Mouse (Mus musculus) G1E (cell line): ENCODE results near the gene Zdhhc17. TPM values are rescaled to one million over a fixed set of nuclear protein-coding genes. Genes with fewer than 3 reads are reported as not detected.

Experiments used
- ATAC-seq: 2 replicates; pipeline ENCODE4 v1.8.0; 2016; ENCODE audit warnings: mild to moderate bottlenecking; ENCODE audit not compliant: insufficient number of reproducible peaks, poor library complexity, low FRiP score, severe bottlenecking; ENCODE audit errors: extremely low read depth
- DNase-seq: peaks from one replicate; pipeline ENCODE4 v3.0.0; 2012; ENCODE audit warnings: low spot score
- H3K27me3 ChIP-seq: 2 replicates; pipeline ENCODE4 v1.6.1; 2012; ENCODE audit warnings: mild to moderate bottlenecking, low read length, inconsistent platforms; ENCODE audit not compliant: insufficient read depth
- H3K36me3 ChIP-seq: replicated peaks from 2 replicates; pipeline ENCODE3; 2012; ENCODE audit warnings: mild to moderate bottlenecking, inconsistent platforms
- H3K4me1 ChIP-seq: 2 replicates; pipeline ENCODE4 v1.6.1; 2012; ENCODE audit warnings: low read depth, low read length, inconsistent platforms, mixed read lengths; ENCODE audit not compliant: insufficient read depth
- H3K4me3 ChIP-seq: 2 replicates; pipeline ENCODE4 v1.5.1; 2012; ENCODE audit warnings: low read depth, mild to moderate bottlenecking, inconsistent platforms, low read length, moderate library complexity, mixed read lengths
- H3K9me3 ChIP-seq: replicated peaks from 2 replicates; pipeline ENCODE4 v1.6.1; 2012; ENCODE audit warnings: inconsistent platforms
- CTCF ChIP-seq: IDR thresholded peaks from 2 replicates; pipeline ENCODE4 v1.5.1; 2012; ENCODE audit warnings: low read depth, low read length, inconsistent platforms, mixed read lengths
- GATA1 ChIP-seq: IDR thresholded peaks from 2 replicates; pipeline ENCODE4 v1.6.1; 2012; ENCODE audit warnings: borderline replicate concordance, low read length, inconsistent platforms, mixed read lengths
- GATA2 ChIP-seq: IDR thresholded peaks from 2 replicates; pipeline ENCODE4 v1.6.1; 2012; ENCODE audit warnings: low read depth, low read length, inconsistent platforms, borderline replicate concordance
- POLR2AphosphoS5 ChIP-seq: IDR thresholded peaks from 2 replicates; pipeline ENCODE4 v1.6.1; 2012; ENCODE audit warnings: low read depth, low read length, inconsistent platforms; ENCODE audit not compliant: insufficient replicate concordance
- TAL1 ChIP-seq: conservative IDR thresholded peaks from 2 replicates; pipeline ENCODE4 v1.6.1; 2012; ENCODE audit warnings: low read depth, low read length, inconsistent platforms, mixed read lengths
- polyA plus RNA-seq: library from polyadenylated mRNA; stranded (reverse); fragments of >175 nt; gene quantifications from 2 replicates; pipeline ENCODE4 v1.2.3, GENCODE M21; 2012
- total RNA-seq, 2 experiments: library from RNA; stranded (forward) in 1 of 2; stranded (reverse) in 1 of 2; fragments of 200-1000 nt in 1 of 2; fragments of >200 nt in 1 of 2; fragmentation: Nextera tagmentation in 1 of 2; gene quantifications; 2 replicates each; pipeline ENCODE4 v1.2.3; 2014 to 2017

Gene Zdhhc17
- total and polyA plus RNA-seq, 3 experiments: 1.5 to 102 (median 70.0) TPM

DNA sequence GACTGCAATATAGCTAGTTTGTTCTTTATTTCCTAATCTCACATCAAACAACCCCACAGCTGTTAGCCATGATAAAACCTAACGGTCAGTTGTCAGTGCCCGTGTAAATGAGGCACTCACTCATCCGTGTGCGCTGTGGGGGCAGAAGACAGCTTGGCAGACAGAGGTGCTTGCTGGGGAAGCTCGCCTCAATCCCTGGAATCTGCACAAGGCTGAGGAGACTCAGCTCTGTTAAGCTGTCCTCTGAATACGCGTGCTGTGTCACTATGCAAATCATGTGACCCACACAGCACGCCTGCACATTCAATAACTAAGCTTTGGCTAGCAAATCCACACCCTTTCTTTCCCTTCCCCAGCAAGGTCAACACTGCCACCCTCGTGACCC is 17.9 kb downstream of the Zdhhc17 start:
- Histone ChIP-seq H3K4me1 (peaks cover 84% of the 10 kb centered on the region), H3K9me3 (no peaks in the 10 kb centered on the region), H3K27me3 (no peaks in the 10 kb centered on the region), H3K36me3 (peaks cover 30% of the 10 kb centered on the region), H3K4me3 (peak overlapping the region; percentile 62; the same call in 1 of the 2 replicates)
- ATAC-seq (peak; percentile 90), DNase-seq (peak; percentile 56)
- peak; percentile 90 for TF ChIP-seq TAL1
- no peak for TF ChIP-seq CTCF

DNA sequence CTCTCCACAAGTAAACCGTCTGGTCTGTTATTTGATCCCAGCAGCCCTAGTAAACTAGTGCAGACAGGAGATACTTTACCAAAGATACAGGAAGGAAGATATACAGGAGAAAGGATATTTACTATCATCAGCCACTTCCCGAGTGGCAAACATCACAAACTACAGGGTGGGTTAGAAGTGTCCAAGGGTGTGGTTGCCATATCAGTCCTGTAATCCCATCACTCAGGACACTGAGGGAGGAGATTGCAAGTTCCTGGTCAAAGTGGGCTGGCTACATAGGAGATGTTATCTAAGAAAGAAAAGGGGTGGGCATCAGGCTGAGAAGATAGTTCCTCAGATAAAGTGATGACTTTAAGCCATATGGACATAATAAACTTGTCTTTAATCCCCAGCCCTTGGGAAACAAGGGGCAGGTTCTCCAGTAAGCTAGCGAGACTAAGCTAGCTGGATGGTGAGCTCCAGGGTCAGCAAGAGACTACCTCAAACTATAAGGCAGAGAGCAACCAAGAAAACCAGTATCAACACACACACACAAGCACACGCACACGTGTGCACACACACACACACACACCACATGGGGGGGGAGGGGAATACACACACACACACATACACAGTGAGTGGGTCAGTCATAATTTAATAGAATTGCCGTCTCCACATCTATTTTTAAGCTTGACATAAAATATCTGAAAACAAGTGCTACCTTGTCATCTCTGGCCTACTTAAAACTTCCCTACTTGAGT is 18.5 kb downstream of the Zdhhc17 start:
- ATAC-seq: peak; percentile 6
- Histone ChIP-seq H3K27me3 (no peaks in the 10 kb centered on the region), H3K4me3 (peak overlapping the region; percentile 62; the same call in 1 of the 2 replicates), H3K4me1 (peaks cover 85% of the 10 kb centered on the region), H3K36me3 (peaks cover 31% of the 10 kb centered on the region), H3K9me3 (no peaks in the 10 kb centered on the region)
- TF ChIP-seq CTCF: no peak
- DNase-seq: no peak

DNA sequence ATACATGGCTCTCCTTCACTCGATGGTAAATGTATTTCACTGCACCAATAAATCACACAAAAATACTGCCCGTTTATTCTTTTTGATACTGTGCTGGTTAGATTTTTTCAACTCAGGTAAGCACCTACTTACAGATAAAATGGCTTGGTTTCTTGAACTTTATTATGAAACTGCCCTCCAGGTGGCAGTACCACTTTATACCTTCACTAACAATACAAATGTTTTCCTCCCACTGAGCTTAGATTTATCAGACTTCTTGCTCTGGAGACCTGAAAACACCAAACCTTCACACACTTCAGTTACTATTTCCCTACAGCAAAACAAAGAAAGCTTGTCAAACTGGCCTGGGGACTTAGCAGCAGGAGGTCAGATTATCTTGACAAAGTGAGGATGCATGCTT is 20.2 kb downstream of the Zdhhc17 start:
- no peak overlapping the region for H3K4me3 ChIP-seq
- ATAC-seq (no peak), DNase-seq (no peak)
- no peaks in the 10 kb centered on the region for H3K9me3 ChIP-seq
- TF ChIP-seq POLR2AphosphoS5 (no peak), TAL1 (no peak), CTCF (no peak), GATA2 (no peak), GATA1 (no peak)
- peaks cover 31% of the 10 kb centered on the region for H3K36me3 ChIP-seq
- H3K27me3 ChIP-seq: no peaks in the 10 kb centered on the region
- peaks cover 72% of the 10 kb centered on the region for H3K4me1 ChIP-seq

DNA sequence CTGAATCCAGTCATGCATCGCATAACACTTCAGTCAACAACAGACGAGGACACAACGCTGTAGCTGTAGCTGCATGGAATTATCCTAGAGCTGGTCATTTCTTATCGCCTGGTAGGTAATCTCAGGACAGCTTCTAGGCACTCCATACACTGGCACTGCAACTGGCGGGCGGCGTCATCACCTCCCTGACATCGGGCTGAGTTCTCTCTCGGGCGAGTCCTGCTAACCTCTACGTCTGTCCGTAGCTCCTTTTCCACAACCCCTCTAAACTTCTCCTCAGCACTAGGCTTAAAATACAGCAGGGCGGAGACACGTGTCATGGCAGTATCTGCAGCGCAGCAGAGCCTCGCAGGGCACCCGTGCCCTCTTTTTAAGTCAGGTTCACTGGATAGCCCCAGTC is 23.3 kb downstream of the Zdhhc17 start:
- H3K36me3 ChIP-seq: peaks cover 42% of the 10 kb centered on the region
- DNase-seq: no peak
- no peaks in the 10 kb centered on the region for H3K9me3 ChIP-seq
- ATAC-seq: no peak
- peaks cover 50% of the 10 kb centered on the region for H3K4me1 ChIP-seq
- H3K4me3 ChIP-seq: no peak overlapping the region
- TF ChIP-seq TAL1 (no peak), POLR2AphosphoS5 (no peak), GATA2 (no peak), GATA1 (no peak)
- no peaks in the 10 kb centered on the region for H3K27me3 ChIP-seq

DNA sequence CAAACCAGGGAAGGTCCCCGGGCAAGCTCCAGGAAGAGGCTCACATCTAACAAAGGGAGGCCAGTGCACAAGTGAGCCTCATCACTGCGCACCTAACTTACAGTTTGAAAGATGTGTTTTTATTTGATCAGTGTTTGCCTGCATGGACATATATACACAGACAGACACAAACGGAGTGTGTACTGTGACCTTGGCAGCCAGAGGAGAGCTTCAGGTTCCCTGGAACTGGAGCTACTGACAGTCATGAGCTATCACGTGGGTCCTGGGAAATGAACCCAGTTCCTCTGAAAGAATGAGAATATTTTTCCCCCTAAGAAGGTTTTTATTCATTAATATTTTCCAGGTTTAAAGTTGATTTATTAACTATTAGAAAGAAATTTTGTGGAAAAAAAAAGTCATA is 27.2 kb downstream of the Zdhhc17 start:
- no peak for DNase-seq

DNA sequence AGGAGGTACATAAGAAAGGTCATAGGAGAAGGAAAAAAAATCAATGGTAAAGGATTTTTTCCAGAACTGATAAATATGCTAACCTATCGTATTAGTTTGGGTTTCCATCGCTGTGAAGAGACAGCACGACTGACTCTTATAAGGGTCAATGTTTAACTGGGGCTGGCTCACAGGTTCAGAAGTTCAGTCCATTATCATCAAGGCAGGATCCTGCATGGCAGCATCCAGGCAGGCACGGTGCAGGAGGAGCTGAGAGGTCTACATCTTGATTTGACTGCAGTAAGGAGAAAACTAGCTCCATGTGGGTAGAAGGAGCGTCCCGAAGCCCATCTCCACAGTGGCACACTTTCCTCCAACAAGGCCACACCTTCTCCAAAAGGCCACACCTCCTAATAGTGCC is 29.5 kb downstream of the Zdhhc17 start:
- ATAC-seq: no peak
- no peak for DNase-seq
- Histone ChIP-seq H3K9me3 (no peaks in the 10 kb centered on the region), H3K4me1 (peaks cover 14% of the 10 kb centered on the region), H3K27me3 (no peaks in the 10 kb centered on the region), H3K4me3 (no peak overlapping the region), H3K36me3 (peaks cover 73% of the 10 kb centered on the region)
- TF ChIP-seq TAL1: no peak
- TF ChIP-seq GATA1: no peak
- TF ChIP-seq GATA2: no peak
- TF ChIP-seq CTCF: no peak
- TF ChIP-seq POLR2AphosphoS5: no peak

More for the DNA sequence above, 27.2 kb downstream of the Zdhhc17 start:
- TF ChIP-seq CTCF (no peak), GATA2 (no peak), GATA1 (no peak), POLR2AphosphoS5 (no peak), TAL1 (no peak)
- H3K4me1 ChIP-seq: peaks cover 26% of the 10 kb centered on the region
- H3K27me3 ChIP-seq: no peaks in the 10 kb centered on the region
- ATAC-seq: no peak
- no peaks in the 10 kb centered on the region for H3K9me3 ChIP-seq
- H3K36me3 ChIP-seq: peaks cover 65% of the 10 kb centered on the region
- H3K4me3 ChIP-seq: no peak overlapping the region

DNA sequence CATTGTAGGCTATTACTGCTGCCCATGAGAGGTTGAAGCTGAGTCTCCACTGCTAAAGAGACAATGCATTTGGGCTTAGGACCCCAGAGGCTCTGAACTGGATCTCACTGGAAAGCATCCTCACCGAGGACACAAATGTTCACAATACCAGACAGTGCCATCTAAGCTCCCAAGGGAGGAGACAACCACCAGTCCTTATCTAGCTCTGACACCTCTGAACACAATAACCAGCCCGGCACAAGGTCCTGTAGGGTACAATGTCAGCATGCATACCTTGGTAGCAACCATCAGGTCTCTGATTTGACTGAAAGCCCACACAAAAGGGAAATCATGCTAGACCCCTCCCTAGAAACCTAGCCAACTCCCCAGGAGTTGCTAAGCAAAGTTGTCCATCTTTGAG is 30.5 kb downstream of the Zdhhc17 start:
- no peak overlapping the region for H3K4me3 ChIP-seq
- no peak for DNase-seq
- H3K27me3 ChIP-seq: no peaks in the 10 kb centered on the region
- TF ChIP-seq POLR2AphosphoS5 (no peak), GATA2 (no peak), TAL1 (no peak), GATA1 (no peak), CTCF (no peak)
- no peak for ATAC-seq
- peaks cover 83% of the 10 kb centered on the region for H3K36me3 ChIP-seq
- peaks cover 14% of the 10 kb centered on the region for H3K4me1 ChIP-seq
- no peaks in the 10 kb centered on the region for H3K9me3 ChIP-seq
